Mouse (Mus musculus): ENCODE measurements around the gene 2210016F16Rik. TPM values are rescaled to one million over a fixed set of nuclear protein-coding genes. Genes with fewer than 3 reads are reported as not detected.

2210016F16Rik gene
- 17.6 TPM for polyA plus RNA-seq (2014; fragmentation: Illumina TruSeq; extraction: RNeasy Lipid Tissue Mini Kit (QIAGEN cat#74804); ENCODE audit: insufficient read depth, low read depth, low replicate concordance)

DNA sequence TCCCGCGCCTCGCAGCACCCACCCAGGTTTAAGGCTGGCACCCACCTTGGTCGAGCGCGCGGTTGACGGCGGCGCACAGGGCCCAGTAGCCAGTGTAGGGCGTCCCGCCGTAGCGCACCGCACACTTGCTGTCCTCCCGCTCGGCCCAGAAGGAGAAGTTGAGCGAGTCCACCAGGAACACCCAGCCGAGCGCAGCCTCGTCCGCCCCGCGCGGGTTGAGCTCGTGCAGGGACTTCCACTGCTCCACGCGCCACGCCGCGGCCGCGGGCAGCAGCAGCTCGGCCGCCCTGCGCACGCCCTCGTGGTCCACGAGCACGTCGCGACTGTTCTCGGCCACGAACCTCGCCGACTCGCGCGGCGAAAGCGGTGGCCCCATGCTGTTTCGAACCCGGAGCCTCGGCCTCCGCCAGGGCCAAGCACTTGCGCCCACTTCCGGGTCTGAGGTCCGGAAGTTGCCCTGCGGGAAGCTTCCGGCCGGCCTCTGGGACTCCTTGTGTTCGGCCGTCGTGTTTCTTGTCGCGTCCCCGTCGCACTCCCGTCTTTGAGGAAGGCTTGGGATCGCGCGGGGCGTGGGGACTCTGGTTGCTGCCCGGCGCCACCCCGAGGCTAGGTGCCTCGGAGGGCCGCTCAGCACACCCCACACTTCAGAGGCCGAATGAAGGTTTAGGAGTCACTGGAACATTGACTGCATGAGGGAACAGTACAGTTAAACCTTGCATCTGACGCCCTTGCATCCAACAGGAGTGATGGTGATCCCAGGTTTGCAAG lies at the start of gene 2210016F16Rik:
Gene 2210016F16Rik (minus strand): TSS at position 447 of the 768 bp plus-strand sequence.

GRCm38 (mm10) chr13:58403243-58403642 lies 18.2 kb upstream of the 2210016F16Rik start, which contains the start of gene Hnrnpk:
Gene Hnrnpk, minus strand, starts transcription at chr13:58403343.

GRCm38 (mm10) chr13:58402003-58402743 lies 17.1 kb upstream of the 2210016F16Rik start, which contains the start of gene Rmi1:
Gene Rmi1, plus strand, starts transcription at chr13:58402248.

GRCm38 (mm10) chr13:58358629-58359303 lies 26.3 kb downstream of the 2210016F16Rik start, which contains the start of gene Kif27:
Gene Kif27, minus strand, starts transcription at chr13:58359122.

Other genes with a start within 250 kb of the 2210016F16Rik start
- 47.4 TPM for gene Idnk, start 227.6 kb downstream of the 2210016F16Rik start, polyA plus RNA-seq (2014; fragmentation: Illumina TruSeq; extraction: RNeasy Lipid Tissue Mini Kit (QIAGEN cat#74804); ENCODE audit: insufficient read depth, low read depth, low replicate concordance)
- 41.3 TPM for gene Ubqln1, start 169.6 kb downstream of the 2210016F16Rik start, polyA plus RNA-seq (2014; fragmentation: Illumina TruSeq; extraction: RNeasy Lipid Tissue Mini Kit (QIAGEN cat#74804); ENCODE audit: insufficient read depth, low read depth, low replicate concordance)
- 29.2 TPM for gene Gkap1, start 109.5 kb downstream of the 2210016F16Rik start, polyA plus RNA-seq (2014; fragmentation: Illumina TruSeq; extraction: RNeasy Lipid Tissue Mini Kit (QIAGEN cat#74804); ENCODE audit: insufficient read depth, low read depth, low replicate concordance)
- 1.8 TPM for gene Kif27, start 26.1 kb downstream of the 2210016F16Rik start, polyA plus RNA-seq (2014; fragmentation: Illumina TruSeq; extraction: RNeasy Lipid Tissue Mini Kit (QIAGEN cat#74804); ENCODE audit: insufficient read depth, low read depth, low replicate concordance)
- 13.2 TPM for gene Rmi1, start 17.0 kb upstream of the 2210016F16Rik start, polyA plus RNA-seq (2014; fragmentation: Illumina TruSeq; extraction: RNeasy Lipid Tissue Mini Kit (QIAGEN cat#74804); ENCODE audit: insufficient read depth, low read depth, low replicate concordance)
- gene Hnrnpk, start 18.1 kb upstream of the 2210016F16Rik start, polyA plus RNA-seq (2014; fragmentation: Illumina TruSeq; extraction: RNeasy Lipid Tissue Mini Kit (QIAGEN cat#74804); ENCODE audit: insufficient read depth, low read depth, low replicate concordance), result 267 TPM
- 0.29 TPM for gene Slc28a3, start 225.7 kb upstream of the 2210016F16Rik start, polyA plus RNA-seq (2014; fragmentation: Illumina TruSeq; extraction: RNeasy Lipid Tissue Mini Kit (QIAGEN cat#74804); ENCODE audit: insufficient read depth, low read depth, low replicate concordance)